Mouse (Mus musculus) E14TG2a.4 (cell line): ENCODE data around the gene Sh2d6.
A peak's percentile ranks its signal among the peaks of the same experiment; 100 is the strongest.
"Not testable (repeated sequence)": the region's sequence is repeated elsewhere in the genome, so short reads cannot be mapped to it uniquely, and the experiment has no call there.

Experiments used
- H3K27me3 ChIP-seq: 2 replicates; pipeline ENCODE4 v1.6.1; 2014; ENCODE audit warnings: low read length, control low read depth; ENCODE audit not compliant: insufficient read depth
- H3K36me3 ChIP-seq: 2 replicates; pipeline ENCODE4 v1.6.1; 2014; ENCODE audit warnings: low read length, control low read depth; ENCODE audit not compliant: insufficient read depth
- H3K4me1 ChIP-seq: replicated peaks from 2 replicates; pipeline ENCODE4 v1.6.1; 2014; ENCODE audit warnings: low read depth, low read length, control low read depth
- H3K4me3 ChIP-seq: replicated peaks from 2 replicates; pipeline ENCODE4 v1.5.1; 2014; ENCODE audit warnings: mild to moderate bottlenecking, low read length
- H3K9me3 ChIP-seq: 2 replicates; pipeline ENCODE4 v1.6.1; 2014; ENCODE audit warnings: low read length, control low read depth
- CTCF ChIP-seq: conservative IDR thresholded peaks from 2 replicates; pipeline ENCODE4 v1.5.1; 2014; ENCODE audit warnings: low read length
- NANOG ChIP-seq: IDR thresholded peaks from 2 replicates; pipeline ENCODE4 v1.6.1; 2014; ENCODE audit warnings: borderline replicate concordance, low read length, mixed read lengths
- POU5F1 ChIP-seq: IDR thresholded peaks from 2 replicates; pipeline ENCODE4 v1.6.1; 2014; ENCODE audit warnings: low read length, borderline replicate concordance

Gene Sh2d6

DNA sequence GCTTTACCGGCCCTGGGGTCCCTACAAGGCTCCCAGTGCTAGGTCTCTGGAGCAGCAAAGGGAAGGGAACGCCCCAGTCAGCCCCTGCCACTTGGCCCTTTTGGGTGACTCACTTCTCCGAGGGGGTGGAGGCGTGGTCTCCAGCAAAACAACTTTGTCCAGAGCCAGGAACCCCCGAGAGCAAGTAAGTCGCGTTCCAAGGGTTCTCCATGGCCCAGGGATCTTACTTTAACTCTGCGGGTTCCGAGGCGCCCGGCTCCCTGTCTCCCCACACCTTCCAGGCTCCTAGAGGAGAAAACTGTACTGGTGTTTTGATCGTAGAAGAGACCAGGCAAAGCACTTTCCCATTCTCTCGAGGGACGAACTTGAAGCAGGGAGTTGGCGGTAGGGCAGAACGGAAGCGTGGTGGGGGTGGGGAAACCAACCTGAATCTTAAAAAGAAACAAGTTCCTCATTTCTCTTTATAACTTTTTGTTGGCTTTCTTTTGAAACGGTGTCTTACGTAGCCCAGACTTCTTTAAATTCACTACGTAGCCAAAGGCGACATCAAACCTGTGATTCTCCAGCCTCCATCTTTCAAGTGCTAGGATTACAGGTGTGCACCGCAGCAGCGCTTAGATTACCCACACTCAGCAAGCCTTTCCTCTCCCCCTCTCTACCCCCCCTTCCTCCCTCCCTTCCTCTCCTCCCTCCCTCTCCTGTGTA lies 22.9 kb upstream of the Sh2d6 start, which contains the start of gene Capg:
TSS of gene Capg (plus strand) at position 109 of the 705 bp plus-strand sequence.
- Histone ChIP-seq H3K4me3 (peak within 1 kb of the TSS; percentile 73), H3K4me1 (peaks cover 45% of the 10 kb centered on the region), H3K27me3 (peaks cover 9% of the 10 kb centered on the region; the same call in 1 of the 2 replicates), H3K9me3 (peaks cover 4% of the 10 kb centered on the region; the same call in 1 of the 2 replicates), H3K36me3 (no peaks in the 10 kb centered on the region)
- TF ChIP-seq POU5F1 (no peak), CTCF (no peak), NANOG (no peak)

DNA sequence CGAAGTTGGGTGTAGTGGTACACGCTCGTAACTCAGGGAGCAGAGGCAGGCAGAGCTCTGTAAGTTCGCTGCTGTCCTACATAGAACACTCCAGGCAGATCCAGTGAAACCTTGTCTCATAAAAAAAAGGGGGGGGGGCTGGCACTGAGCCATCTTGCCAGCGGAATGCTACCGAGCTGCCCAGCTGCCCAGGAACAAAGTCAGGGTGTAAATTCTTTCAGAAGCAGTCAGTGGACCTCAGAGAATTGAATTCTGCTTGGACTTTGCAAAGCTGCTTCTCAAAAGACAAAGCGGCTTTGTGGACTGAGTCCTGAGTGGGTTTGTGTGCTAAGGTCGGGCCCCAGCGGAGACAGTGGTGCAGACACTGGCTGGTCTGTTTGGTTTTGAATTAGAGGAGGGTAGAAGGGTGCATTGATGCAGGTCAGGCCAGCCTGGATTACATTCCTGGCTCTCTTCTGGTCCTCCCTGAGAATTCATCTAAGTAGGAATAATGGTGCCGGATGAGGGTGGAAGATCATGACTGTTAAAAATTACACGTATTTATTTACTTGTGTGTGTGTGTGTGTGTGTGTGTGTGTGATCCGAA lies 21.9 kb upstream of the Sh2d6 start:
- H3K27me3 ChIP-seq: peaks cover 9% of the 10 kb centered on the region; the same call in 1 of the 2 replicates
- peaks cover 40% of the 10 kb centered on the region for H3K4me1 ChIP-seq
- H3K9me3 ChIP-seq: peaks cover 4% of the 10 kb centered on the region; the same call in 1 of the 2 replicates
- no peak overlapping the region for H3K4me3 ChIP-seq
- no peaks in the 10 kb centered on the region for H3K36me3 ChIP-seq
- TF ChIP-seq NANOG (no peak), CTCF (no peak), POU5F1 (no peak)

DNA sequence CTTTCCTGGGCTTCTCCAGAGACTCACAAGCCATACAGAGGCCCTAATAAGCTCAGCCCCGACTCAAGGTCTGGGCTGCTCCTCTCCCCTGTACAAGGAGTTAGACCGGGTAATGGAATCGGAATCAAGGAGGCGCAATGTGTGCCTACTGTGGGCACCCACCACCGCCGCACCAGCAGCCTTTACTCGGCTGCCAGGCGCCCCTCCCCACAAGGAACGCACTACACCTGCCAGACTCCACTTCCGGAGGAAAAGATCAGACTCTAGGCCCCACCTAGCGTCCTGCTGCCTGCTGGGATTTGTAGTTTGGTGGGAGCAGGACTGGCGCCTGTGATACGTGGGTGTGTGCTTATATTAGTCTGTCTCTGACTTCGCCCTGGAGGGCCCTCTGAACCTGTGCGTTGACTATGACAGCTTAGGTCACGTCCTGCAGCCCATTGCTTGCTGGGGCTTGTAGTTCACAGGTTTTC lies 17.1 kb upstream of the Sh2d6 start:
- TF ChIP-seq NANOG (no peak), POU5F1 (no peak), CTCF (no peak)
- Histone ChIP-seq H3K36me3 (no peaks in the 10 kb centered on the region), H3K27me3 (peaks cover 3% of the 10 kb centered on the region; the same call in 1 of the 2 replicates), H3K4me1 (peaks cover 43% of the 10 kb centered on the region), H3K9me3 (peaks cover 4% of the 10 kb centered on the region; the same call in 1 of the 2 replicates), H3K4me3 (peak overlapping the region; percentile 81)

DNA sequence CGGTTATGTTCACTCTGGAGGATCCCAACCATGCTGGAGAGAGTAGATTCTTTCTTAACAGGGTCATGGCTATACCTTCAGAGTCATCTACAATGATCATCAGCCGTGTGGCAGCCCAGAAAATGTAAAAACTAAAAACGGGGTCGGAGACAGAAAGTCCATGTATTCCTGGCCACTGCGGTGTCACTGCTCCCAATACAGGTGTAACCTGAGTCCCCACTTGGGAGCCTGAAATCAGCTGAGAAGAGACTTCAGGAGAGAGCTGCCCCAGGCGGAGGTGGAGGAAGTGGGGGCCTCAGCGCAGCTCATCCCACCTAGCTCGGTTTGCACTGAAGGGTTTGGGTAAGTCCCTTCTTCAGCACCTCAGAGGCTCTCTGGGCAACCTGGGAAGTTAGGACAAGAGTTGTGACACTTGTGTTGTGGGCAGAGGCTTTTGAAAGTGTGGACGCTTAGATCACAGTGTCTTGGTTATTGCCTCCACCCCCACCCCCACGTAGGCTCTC lies 16.5 kb upstream of the Sh2d6 start:
- peak overlapping the region; percentile 81 for H3K4me3 ChIP-seq
- H3K36me3 ChIP-seq: no peaks in the 10 kb centered on the region
- peaks cover 37% of the 10 kb centered on the region for H3K4me1 ChIP-seq
- peaks cover 4% of the 10 kb centered on the region; the same call in 1 of the 2 replicates for H3K9me3 ChIP-seq
- no peaks in the 10 kb centered on the region; the same call in 1 of the 2 replicates for H3K27me3 ChIP-seq
- no peak for TF ChIP-seq NANOG
- no peak for TF ChIP-seq POU5F1
- no peak for TF ChIP-seq CTCF

DNA sequence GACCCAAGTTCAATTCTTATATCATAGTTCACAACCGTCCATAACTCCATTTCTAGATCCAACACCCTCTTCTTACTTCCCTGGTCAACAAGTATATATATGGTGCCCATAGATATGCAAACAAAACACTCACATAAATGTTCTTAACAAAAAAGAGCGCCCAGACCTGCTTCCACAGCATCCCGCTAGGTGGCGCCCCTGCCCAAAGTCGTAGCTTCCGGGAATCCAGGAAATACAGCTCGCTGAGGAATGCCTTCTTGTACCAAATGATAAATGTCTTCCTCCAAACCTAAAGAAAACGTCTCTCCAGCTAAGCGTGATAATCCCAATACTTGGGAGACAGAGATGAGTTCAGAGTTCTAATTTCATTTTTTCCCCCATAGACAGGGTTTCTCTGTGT lies 13.7 kb upstream of the Sh2d6 start:
- H3K36me3 ChIP-seq: no peaks in the 10 kb centered on the region
- TF ChIP-seq NANOG (no peak), CTCF (peak; percentile 96), POU5F1 (no peak)

DNA sequence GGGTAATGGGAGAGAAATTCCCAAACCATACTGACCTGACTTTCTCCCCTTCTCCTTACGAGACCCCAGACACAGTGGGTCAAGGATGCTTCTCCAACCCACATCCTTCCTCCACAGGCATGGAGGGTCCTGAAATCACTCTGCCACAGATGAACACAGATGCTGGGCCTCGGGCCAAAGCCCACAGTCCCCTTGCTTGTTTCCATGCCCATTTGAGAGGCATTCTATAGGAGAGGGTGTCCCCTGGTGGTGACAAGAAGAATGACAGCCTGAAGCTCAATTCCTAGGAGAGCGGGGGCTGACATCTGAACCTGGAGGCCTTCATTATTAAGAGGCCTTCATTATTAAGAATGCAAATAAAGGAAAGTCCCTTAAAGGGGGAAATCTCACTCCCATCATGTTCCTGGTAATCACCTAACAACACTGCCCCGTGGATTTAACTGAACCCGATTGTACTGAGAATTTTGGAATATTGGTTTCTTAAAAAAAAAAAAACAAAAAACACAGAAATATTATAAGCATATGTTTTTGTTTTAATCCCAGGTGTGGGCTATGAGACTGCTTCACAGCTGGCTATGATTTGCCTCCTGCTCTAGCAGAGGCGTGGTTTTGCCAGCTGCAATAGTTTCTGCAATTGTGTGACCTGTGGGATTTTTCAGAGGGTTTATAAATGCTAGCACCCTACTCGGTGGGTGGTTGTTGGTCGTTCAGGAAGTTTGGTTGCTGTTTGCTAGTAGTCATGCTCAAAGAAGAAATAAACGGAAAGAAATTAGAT lies 12.7 kb upstream of the Sh2d6 start:
- Histone ChIP-seq H3K4me1 (peaks cover 33% of the 10 kb centered on the region), H3K9me3 (no peaks in the 10 kb centered on the region), H3K36me3 (no peaks in the 10 kb centered on the region), H3K4me3 (no peak overlapping the region), H3K27me3 (no peaks in the 10 kb centered on the region)
- TF ChIP-seq POU5F1 (no peak), CTCF (peak; percentile 98)

More for the DNA sequence above, 13.7 kb upstream of the Sh2d6 start:
- H3K9me3 ChIP-seq: no peaks in the 10 kb centered on the region
- peak overlapping the region; percentile 60 for H3K4me3 ChIP-seq
- H3K27me3 ChIP-seq: no peaks in the 10 kb centered on the region
- peaks cover 33% of the 10 kb centered on the region for H3K4me1 ChIP-seq

DNA sequence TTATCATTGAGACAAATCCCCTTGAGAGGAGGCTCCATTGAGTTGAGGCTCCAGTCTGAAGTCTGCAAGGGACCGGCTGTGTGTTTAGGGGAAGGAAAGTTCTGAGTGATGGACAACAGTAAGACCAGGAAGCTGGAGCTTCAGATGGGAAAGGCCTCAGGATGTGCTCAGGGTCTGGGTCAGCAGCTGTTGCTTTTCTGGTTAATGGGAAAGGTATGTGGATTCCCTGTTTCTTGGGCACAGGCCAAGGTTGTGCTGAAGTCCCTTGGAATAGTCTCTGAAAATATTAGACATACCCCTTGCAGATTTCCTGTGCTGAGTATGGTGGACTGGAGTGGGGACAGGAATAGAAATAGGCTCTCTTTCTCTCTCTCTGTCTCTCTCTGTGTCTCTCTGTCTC lies 12.0 kb upstream of the Sh2d6 start:
- not testable (repeated sequence) for H3K27me3 ChIP-seq, H3K4me3 ChIP-seq

DNA sequence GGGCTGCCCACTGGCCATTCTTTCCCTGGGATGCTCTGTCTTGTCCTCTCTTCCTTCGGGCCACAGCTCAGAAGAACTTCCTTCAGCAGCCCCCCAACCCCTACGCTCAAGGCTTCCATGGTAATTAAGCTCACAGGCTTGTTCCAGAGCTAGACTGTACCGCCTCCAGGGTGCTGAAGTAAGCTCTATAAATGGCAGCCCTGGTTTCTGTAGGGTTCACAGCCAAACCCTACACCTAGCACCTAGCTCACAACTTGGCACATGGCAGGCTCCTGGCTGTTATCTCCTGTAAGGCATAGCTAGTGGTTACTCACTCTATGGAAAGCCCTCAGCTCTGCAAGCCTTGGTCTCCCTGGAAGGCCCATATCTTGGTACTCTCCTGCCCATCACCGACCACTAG lies 11.1 kb upstream of the Sh2d6 start:
- TF ChIP-seq NANOG (no peak), POU5F1 (no peak), CTCF (no peak)
- no peaks in the 10 kb centered on the region for H3K9me3 ChIP-seq
- no peaks in the 10 kb centered on the region for H3K36me3 ChIP-seq
- no peak overlapping the region for H3K4me3 ChIP-seq
- H3K27me3 ChIP-seq: no peaks in the 10 kb centered on the region
- peaks cover 19% of the 10 kb centered on the region for H3K4me1 ChIP-seq

More for the DNA sequence above, 12.0 kb upstream of the Sh2d6 start:
- not testable (repeated sequence) for H3K9me3 ChIP-seq, H3K36me3 ChIP-seq
- peaks cover 28% of the 10 kb centered on the region for H3K4me1 ChIP-seq
